Mouse (Mus musculus): ENCODE data around the gene Magi2.
"Not testable (repeated sequence)": the region's sequence is repeated elsewhere in the genome, so short reads cannot be mapped to it uniquely, and the experiment has no call there.

Gene Magi2

DNA sequence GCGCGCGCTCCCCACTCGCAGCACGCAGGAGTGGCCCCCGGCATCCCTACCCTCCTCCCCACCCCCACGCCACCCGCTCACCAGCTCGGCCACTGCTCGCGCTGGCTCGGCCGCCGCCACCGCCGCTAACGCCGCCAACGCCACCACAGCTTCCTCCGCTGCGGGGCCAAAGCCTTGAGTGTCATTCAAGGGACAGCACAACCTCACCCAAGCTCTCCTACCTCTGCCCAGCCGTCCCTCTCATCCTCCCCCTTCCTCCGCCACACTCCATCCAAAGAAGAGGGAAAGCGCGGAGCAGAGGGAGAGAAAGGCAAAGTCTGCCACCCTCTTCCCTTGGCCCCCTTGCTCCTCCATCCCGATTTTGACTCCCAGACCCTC is at the start of gene Magi2:
TSS of gene Magi2 (plus strand) at position 171 of the 378 bp plus-strand sequence.
- no peak for DNase-seq (ENCODE audit: low read depth in 2 of 2, low spot score in 2 of 2)

DNA sequence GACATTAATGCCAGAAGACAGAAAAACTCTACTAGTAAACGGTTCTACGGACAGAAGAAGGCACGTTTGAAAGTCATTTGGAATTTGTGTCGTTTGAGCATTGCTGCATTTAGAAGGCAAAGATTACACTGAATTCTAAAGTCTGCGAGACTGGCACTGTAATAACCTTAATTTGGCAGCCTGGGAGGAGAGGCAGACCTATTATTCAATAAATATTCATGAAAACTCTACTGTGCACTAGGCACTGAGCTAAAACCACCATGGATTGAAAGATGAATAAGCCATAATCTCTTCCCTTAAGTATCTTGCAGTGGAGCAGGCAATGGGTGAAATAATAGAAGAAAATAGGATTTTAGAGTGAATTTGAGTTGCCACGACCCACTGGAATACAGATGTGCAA is 48.2 kb upstream of the Magi2 start:
- no peak for DNase-seq (ENCODE audit: low read depth in 2 of 2, low spot score in 2 of 2)

DNA sequence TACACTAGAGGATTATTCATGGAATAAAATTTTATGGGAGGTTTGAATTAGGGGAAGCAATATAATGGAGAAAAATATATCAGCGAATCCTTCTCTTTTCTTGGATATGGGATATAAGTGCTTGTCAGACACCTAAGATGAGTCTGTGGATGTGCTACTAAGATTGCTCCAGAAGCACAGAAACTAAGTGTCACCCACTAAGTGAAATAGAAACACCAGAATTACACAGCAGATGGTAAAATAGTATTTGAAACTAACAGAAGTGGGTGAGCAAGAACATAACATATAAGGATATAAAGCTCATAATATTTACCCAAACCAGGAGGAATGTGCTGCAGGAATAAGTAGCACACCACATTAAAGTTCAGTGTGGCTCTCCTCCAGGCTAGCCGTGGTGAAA is 40.7 kb upstream of the Magi2 start:
- no peak for DNase-seq (ENCODE audit: low read depth in 2 of 2, low spot score in 2 of 2)

DNA sequence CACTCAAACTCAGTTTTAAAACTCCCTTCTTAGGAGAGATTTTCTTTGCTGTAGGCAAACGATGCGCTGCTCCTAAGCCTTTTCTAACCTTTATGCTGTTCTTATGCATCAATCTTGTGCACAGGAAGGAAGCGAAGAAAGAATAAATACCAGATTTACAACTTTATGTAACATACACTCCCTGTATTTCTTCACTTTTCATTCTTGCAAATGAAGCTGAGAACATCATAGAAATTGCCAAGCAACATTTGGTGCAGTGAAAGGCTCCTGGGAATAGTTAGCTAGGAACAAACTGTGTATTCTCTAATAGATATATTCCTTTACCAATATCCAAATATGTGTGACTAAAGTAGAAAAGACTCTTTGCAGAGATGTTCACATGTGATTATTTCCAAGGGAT is 15.2 kb upstream of the Magi2 start:
- DNase-seq (ENCODE audit: low read depth in 2 of 2, low spot score in 2 of 2): no peak

DNA sequence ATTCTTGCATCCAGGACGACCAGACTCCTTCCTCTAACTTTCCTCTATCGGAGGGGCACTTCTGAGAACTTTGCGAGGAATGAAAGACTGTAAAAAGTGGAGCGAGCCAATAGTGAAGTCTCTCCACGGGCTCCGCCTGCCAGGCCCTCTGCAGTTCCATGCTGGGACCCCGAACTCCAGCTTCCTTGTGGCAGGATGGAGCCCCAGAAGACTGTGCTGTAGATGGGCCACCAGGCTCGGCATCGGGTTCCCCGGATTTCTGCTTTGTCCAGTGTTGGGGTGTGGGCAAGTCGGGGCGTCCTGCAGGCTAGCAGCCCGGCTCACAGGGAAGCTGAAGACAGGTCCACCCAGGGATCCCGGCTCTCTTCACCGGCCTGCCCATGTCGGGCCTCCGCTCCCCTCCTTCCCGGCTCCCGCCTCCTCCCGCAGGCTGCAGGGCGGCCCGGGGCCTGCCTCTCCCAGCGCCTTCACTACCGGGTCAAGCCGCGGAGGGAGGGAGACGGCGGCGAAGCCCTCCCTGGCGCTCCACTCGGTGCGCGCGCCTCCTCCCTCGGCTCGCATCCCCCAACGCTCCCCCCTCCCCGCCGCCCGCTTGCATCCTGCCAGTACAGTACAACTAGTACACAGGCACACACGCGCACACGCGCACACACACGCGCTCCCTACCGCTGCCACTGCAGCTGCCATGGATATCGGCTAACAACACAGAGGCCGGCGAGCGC is 531 bp upstream of the Magi2 start:
- DNase-seq (ENCODE audit: low read depth in 2 of 2, low spot score in 2 of 2): no peak

DNA sequence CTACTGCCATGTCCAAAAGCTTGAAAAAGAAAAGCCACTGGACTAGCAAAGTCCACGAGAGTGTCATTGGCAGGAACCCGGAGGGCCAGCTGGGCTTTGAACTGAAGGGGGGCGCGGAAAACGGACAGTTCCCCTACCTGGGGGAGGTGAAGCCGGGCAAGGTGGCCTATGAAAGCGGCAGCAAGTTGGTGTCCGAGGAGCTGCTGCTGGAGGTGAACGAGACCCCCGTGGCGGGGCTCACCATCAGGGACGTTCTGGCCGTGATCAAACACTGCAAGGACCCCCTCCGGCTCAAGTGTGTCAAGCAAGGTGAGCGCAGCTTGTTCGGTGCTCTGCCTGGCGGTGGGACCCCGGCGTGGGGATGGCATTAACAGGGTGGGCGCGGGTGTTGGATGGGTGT is 445 bp downstream of the Magi2 start:
- DNase-seq (ENCODE audit: low read depth in 2 of 2, low spot score in 2 of 2): no peak

DNA sequence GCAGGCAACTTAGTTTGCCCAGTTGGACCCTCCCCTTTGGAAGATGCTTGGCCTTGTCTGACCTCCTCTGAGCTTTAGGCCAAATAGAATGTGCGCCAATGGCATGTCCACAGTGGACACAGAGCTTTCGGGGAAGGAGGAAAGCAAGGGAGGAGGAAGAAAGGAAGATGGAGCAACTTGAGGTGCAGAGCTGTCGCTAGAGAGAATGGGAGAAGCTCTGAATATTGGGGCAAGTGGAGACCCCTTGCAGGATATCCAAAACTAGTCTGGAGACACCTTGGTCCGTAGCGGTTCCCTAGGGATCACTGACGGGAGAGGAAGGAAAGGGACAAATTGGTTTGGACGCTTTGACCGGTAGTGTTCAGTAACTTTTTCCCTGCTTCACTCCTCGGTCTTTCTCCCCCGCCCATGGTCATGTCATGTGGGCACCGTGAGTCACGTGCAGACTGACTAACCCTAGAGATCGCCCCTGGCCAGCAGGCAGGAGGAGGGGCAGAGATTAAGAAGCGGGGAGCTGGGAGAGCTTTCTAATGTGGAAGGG is 1.0 kb downstream of the Magi2 start:
- DNase-seq (ENCODE audit: low read depth in 2 of 2, low spot score in 2 of 2): no peak

DNA sequence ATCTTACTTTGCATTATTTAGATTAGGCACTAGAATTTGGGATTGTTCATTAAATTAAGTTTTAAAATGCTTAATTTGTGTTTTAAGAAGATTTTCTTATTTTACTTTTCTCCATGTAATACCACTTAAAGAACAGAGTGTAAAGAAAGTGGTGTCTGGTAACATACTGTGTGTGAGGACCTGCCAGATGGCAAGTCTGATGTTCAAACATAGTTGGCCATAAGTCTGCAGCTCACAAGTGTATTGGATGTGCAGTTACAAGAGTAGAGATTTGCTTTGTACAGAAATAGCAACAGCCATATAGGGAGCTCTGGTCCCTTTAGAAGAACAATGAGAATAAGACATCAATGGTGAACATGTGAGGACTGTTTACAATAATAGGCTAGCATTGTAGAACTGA is 15.0 kb downstream of the Magi2 start:
- no peak for DNase-seq (ENCODE audit: low read depth in 2 of 2, low spot score in 2 of 2)

DNA sequence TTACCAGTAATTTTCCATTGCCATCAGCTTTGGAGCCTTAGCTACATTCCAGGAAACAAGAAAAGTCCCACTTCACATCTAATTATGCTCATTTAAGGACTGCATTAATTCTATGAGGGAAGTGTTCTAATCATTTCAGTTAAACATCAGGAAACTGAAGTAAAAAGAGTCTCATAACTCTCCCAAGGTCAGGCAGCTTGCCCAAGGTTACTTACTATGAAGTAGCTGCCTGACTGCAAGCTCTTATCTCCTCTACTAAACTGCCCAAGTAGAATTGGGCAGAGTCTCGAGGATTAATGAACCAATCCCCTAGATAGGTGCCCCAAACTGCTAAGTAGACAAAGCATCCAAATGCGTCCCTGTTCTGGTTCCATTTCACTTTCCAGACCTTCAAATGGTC is 19.6 kb downstream of the Magi2 start:
- no peak for DNase-seq (ENCODE audit: low read depth in 2 of 2, low spot score in 2 of 2)

DNA sequence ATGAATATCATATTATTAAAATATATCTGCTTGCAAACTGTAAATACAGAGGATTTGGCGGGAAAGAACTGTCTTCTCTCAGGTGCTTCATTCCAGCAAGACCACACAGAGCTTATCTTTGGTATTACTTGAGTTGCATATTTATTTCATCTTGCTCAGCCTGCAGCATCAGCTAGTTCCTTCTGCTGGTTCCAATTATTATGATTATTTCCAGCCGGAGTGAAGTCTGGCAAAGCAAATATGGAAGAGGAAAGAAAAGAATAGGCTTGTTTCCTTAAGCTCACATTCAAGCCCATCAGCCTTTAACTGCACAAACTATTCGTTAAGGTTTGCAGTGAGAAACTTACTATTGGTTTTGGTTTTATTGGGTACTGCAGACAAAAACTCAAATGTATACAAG is 20.4 kb downstream of the Magi2 start:
- no peak for DNase-seq (ENCODE audit: low read depth in 2 of 2, low spot score in 2 of 2)

DNA sequence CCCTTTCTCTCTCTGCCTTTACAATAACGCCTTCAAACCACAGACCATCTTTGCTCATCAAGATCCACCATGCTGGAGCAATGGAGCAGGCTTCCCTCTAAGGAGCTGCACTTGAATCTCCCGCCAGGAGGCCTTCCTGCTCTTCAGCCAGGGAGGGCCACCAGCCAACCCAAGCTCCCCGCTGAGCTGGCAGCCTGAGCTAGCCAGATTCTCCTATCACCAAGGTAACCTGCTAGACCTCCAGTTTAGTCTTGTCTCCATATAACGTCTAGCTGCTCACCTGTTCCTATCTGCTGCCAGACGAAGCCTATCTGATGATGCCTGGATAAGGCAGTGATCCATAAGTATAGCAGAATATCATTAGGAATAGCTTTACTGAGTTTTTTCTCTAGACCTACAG is 36.0 kb downstream of the Magi2 start:
- DNase-seq (ENCODE audit: low read depth in 2 of 2, low spot score in 2 of 2): no peak

DNA sequence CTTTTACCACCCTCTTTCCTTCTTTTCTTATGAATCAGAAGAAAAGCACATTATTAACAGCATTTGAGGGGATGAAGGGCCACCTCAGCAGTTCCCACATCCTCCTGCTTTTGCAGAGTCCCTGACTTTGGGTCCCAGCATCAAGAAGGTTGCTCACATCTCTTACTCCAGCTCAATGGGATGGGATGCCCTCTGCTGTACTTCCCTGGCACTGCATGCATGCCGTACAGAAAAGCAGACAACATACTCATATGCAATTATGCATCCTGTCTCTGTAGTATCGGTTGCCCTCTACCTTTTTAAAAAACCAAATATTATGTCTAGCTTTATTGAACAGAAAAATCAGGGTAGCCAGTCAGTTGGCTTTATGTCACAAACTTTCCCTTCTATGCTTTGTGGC is 37.8 kb downstream of the Magi2 start:
- no peak for DNase-seq (ENCODE audit: low read depth in 2 of 2, low spot score in 2 of 2)

DNA sequence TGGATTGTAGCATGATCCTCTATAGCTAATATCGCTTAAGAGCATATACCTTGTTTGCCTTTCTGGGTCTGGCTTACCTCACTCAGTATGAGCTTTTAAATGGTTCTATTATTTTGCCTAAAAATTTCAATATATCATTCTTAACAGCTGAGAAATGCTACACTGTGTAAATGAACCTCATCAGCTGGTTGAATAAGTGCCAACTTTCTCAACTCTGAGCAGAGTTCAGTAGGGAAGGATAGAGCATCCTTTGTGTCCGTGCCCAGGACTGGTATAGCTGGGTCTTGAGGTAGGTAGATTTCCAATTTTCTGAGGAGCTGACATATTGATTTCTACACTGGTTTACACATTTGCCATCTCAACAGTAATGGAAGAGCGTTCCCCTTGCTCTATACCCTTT is 65.7 kb downstream of the Magi2 start:
- DNase-seq (ENCODE audit: low read depth in 2 of 2, low spot score in 2 of 2): no peak

DNA sequence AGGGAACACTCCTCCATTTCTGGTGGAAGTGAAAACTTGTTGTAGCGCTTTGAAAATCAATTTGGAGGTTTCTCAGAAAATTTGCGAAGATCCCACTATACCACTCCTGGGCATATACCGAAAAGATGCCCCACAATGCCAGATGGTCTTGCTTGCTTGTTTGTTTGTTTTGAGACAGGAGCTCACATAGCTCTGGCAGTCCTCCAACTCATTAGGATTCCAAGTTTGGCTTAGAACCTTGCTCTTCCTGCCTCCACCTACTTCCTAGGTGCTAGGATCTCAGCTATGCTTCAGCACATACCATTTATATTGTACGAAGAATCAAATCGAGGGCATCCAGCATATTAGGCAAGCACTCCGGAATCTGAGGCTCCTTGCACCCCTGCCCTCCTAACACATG is 79.8 kb downstream of the Magi2 start:
- no peak for DNase-seq (ENCODE audit: low read depth in 2 of 2, low spot score in 2 of 2)

DNA sequence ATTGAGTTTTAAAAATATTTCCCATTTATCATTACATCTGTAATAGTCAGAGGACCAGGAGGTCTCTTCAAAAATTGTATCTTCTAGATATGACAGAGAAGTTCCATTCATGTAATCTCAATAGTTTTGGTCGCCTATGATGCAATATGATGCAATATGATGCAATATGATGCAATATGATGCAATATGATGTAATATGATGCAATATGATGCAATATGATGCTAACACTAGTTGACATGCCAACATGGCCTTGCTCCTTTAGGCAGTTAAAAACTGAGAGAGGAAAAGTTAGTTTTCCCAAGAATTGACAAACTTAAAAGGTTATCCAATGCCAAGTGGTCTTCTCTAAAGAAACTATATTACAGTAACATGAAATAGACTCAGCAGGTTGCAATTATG is 83.0 kb downstream of the Magi2 start:
- DNase-seq (ENCODE audit: low read depth in 2 of 2, low spot score in 2 of 2): no peak

DNA sequence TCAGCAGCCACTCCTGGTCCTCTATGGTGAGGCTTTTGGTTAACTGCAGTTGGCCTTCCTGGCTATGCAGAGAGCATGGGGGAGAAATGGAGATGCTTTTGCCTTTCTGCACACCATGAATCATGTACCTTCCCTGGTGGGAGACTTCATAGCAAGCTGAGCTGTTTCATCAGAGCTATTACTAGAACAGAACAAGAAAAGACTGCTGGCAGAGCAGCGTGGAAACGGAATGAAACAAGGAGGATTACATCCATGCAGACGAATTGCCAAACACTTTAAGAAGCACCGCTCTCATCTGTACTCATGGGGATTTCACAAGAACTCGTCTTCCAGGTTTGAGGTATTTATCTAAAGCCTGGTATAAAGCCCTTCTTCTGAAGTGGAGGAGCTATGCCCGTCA is 95.7 kb downstream of the Magi2 start:
- DNase-seq (ENCODE audit: low read depth in 2 of 2, low spot score in 2 of 2): no peak

DNA sequence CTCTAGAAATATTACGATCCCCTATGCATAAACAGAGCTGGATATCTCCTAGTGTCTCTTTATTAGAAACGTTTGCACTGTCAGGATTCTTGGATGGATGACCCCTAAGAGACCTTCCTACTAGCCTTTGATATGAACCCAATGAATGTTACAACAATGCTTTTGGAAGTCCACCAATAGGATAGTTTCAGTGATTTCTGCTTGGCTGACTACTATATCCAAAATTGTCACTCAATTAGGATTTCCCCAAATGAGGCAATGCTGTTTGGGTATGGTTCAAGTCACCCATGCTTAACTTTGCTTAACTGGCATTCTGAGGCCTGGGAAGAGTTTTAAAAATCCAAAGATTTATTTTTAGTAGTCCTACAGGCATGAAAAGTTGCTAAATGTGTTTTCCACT is 110.7 kb downstream of the Magi2 start:
- DNase-seq (ENCODE audit: low read depth in 2 of 2, low spot score in 2 of 2): no peak

DNA sequence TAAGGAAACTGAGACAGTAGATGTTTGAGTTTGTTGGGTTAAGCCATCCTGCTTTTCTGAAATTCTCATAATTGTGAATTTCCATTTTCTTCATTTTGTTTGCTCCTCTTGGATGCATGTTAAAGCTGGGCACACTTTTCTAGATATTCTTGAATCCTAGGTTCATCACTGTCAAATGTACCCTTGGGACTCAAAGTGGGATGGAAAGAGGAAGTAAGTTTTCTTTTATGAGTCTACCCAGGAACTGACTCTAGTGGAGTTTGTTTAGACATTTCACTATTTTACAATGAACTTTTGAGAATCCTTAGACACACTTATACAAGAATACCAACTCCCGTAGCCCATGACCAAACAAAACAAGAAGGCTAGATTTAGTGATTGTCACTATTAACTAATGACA is 141.3 kb downstream of the Magi2 start:
- DNase-seq (ENCODE audit: low read depth in 2 of 2, low spot score in 2 of 2): no peak

DNA sequence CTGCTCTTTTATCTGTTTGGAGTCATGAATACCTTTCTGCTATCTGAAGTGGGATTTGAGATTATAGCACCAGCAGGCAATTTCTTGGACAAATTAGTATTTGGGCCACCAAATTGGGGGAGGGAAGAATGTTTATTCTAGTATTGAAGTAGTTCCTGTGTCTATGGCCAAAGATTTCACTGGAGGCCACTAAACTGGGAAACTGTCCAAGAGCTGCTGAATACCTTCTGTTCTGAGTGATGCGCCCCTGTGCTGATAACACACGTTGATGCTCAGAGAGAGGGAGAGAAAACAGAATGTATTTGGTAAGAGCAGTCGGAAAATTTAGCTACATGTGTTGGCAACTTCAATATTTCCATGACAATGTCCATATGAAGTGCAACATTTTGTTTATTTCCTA is 169.0 kb downstream of the Magi2 start:
- DNase-seq (ENCODE audit: low read depth in 2 of 2, low spot score in 2 of 2): no peak

DNA sequence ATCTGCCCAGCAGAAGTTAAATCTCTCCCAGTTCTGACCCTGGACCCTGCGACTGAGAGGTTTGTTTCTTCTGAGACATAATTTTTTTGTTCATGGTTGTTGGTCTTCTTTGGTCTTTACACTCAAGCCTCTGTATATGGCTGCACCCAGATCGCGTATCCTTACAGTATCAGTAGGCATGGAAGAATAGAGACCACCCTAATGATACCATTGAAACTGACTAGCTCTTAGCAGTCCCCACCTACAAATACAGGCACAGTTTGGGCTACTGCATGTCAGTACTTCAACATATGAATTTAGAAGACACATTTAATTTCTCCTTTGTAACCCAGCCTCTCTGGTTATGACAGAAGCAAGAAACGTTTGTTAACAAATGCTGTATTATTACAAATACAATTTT is 173.5 kb downstream of the Magi2 start:
- DNase-seq (ENCODE audit: low read depth in 2 of 2, low spot score in 2 of 2): no peak

DNA sequence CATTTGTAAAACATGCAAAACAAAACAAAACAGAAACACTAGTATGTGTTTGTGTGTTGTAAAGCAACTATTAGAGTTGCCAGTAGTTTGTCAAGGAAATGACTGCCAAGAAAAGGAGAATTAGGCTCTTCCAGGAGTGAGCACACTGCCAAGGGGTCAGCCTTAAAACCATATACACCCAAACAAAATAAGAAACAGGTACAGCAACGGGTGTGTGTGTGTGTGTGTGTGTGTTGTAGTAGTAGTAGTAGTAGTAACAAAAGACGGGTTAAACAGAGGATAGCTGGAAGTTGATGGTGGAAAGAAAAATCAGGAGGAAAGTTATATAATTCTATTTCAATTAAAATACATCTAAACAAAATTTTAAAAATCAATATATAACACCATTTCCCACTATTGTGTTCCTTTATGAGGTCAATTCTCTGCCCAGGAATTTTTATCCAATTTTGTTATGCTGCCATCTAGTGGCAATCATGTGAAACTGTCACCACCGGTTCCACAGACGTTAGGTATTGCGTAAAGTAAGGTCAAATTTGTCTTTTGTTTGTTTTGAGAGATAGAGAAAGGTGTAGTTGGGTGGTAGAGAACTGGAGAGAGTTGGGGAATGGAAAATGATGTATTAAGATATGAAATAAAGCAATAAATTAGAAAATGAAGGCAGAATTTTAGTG is 174.0 kb downstream of the Magi2 start:
- no peak for DNase-seq (ENCODE audit: low read depth in 2 of 2, low spot score in 2 of 2)

DNA sequence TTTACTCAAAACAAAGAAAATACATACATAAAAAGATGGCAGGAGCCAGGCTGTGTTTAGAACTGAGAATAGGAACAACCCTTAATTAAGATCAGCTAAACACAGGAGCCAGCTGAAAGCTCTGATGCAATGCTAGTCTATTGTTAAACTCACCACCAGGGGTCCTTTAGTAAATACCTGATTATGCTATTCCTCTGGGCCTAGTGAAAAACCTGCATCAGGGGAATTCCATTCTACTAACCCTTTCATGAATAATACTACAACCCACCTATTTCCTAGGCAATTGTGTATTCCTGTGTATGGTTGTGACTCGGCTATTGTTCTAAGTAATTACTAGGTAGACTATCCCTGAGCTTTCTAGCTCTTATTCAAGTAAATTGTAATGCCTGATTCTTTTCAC is 177.4 kb downstream of the Magi2 start:
- DNase-seq (ENCODE audit: low read depth in 2 of 2, low spot score in 2 of 2): not testable (repeated sequence)

DNA sequence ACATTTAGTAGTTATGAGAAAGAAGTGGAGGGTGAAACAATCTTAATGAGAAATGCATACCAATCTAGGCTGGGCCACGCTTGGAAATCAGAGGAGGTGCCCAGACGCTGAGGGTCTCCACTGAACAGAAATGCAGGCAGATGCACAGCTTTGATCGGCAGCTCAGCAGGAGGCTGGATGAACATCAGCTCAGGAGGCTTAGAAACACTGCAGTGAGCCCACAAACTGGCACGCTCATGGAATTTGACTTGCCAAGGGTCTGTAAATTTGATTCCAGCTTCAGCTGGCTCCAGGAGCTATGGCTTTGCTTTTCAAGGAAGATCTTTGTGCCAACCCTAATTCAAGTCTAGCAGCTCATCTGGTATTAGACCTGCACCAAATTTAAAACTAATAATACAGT is 187.7 kb downstream of the Magi2 start:
- DNase-seq (ENCODE audit: low read depth in 2 of 2, low spot score in 2 of 2): no peak
